Mouse (Mus musculus): Measurements from ENCODE around the gene Tmem246.

GRCm38 (mm10) chr4:49535675-49536294, 61.9 kb downstream of the Tmem246 start:
- TF ChIP-seq CTCF (IDR thresholded peaks at IDR 0.05; ENCODE audit: low read depth) (no peak), EP300 (IDR thresholded peaks at IDR 0.05; ENCODE audit: low read depth) (no peak)
